Mouse (Mus musculus) G1E (cell line): Measurements from ENCODE around the gene Cfd. TPM values are rescaled to one million over a fixed set of nuclear protein-coding genes. Genes with fewer than 3 reads are reported as not detected.
"Not testable (repeated sequence)": the region's sequence is repeated elsewhere in the genome, so short reads cannot be mapped to it uniquely, and the experiment has no call there.

Source experiments
- ATAC-seq: 2 replicates; pipeline ENCODE4 v1.8.0; 2016; ENCODE audit warnings: mild to moderate bottlenecking; ENCODE audit not compliant: insufficient number of reproducible peaks, poor library complexity, low FRiP score, severe bottlenecking; ENCODE audit errors: extremely low read depth
- DNase-seq: peaks from one replicate; pipeline ENCODE4 v3.0.0; 2012; ENCODE audit warnings: low spot score
- H3K27me3 ChIP-seq: 2 replicates; pipeline ENCODE4 v1.6.1; 2012; ENCODE audit warnings: mild to moderate bottlenecking, low read length, inconsistent platforms; ENCODE audit not compliant: insufficient read depth
- H3K36me3 ChIP-seq: replicated peaks from 2 replicates; pipeline ENCODE3; 2012; ENCODE audit warnings: mild to moderate bottlenecking, inconsistent platforms
- H3K4me1 ChIP-seq: 2 replicates; pipeline ENCODE4 v1.6.1; 2012; ENCODE audit warnings: low read depth, low read length, inconsistent platforms, mixed read lengths; ENCODE audit not compliant: insufficient read depth
- H3K4me3 ChIP-seq: 2 replicates; pipeline ENCODE4 v1.5.1; 2012; ENCODE audit warnings: low read depth, mild to moderate bottlenecking, inconsistent platforms, low read length, moderate library complexity, mixed read lengths
- H3K9me3 ChIP-seq: replicated peaks from 2 replicates; pipeline ENCODE4 v1.6.1; 2012; ENCODE audit warnings: inconsistent platforms
- CTCF ChIP-seq: IDR thresholded peaks from 2 replicates; pipeline ENCODE4 v1.5.1; 2012; ENCODE audit warnings: low read depth, low read length, inconsistent platforms, mixed read lengths
- GATA1 ChIP-seq: IDR thresholded peaks from 2 replicates; pipeline ENCODE4 v1.6.1; 2012; ENCODE audit warnings: borderline replicate concordance, low read length, inconsistent platforms, mixed read lengths
- GATA2 ChIP-seq: IDR thresholded peaks from 2 replicates; pipeline ENCODE4 v1.6.1; 2012; ENCODE audit warnings: low read depth, low read length, inconsistent platforms, borderline replicate concordance
- POLR2AphosphoS5 ChIP-seq: IDR thresholded peaks from 2 replicates; pipeline ENCODE4 v1.6.1; 2012; ENCODE audit warnings: low read depth, low read length, inconsistent platforms; ENCODE audit not compliant: insufficient replicate concordance
- TAL1 ChIP-seq: conservative IDR thresholded peaks from 2 replicates; pipeline ENCODE4 v1.6.1; 2012; ENCODE audit warnings: low read depth, low read length, inconsistent platforms, mixed read lengths
- polyA plus RNA-seq: library from polyadenylated mRNA; stranded (reverse); fragments of >175 nt; gene quantifications from 2 replicates; pipeline ENCODE4 v1.2.3, GENCODE M21; 2012
- total RNA-seq, 2 experiments: library from RNA; stranded (forward) in 1 of 2; stranded (reverse) in 1 of 2; fragments of 200-1000 nt in 1 of 2; fragments of >200 nt in 1 of 2; fragmentation: Nextera tagmentation in 1 of 2; gene quantifications; 2 replicates each; pipeline ENCODE4 v1.2.3; 2014 to 2017

Cfd gene
- total and polyA plus RNA-seq, 3 experiments: not detected

DNA sequence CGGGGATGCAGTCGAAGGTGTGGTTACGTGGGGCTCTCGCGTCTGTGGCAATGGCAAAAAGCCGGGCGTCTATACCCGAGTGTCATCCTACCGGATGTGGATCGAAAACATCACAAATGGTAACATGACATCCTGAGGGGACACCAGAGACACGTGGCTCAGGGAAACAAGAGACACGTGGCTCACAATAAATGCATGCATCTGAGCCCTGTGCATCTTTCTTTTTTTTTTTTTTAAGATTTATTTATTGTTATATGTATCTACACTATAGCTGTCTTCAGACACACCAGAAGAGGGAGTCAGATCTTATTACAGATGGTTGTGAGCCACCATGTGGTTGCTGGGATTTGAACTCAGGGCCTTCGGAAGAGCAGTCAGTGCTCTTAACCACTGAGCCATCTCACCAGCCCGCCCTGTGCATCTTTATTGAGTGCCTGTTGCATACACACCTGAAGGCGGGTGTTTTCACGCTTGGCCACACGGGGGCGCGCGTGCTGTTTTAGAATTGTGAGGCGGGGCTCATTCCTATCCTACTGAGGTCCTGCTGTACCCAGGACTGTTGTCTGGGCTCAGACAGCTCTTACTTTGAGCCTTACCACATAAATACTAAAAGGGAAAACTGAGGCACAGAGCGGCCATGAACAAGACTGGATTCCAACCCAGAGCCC, 1.9 kb downstream of the Cfd start:
- DNase-seq: peak; percentile 58
- Histone ChIP-seq H3K4me1 (peaks cover 21% of the 10 kb centered on the region), H3K36me3 (peaks cover 41% of the 10 kb centered on the region), H3K27me3 (peaks cover 35% of the 10 kb centered on the region)
- not testable (repeated sequence) for H3K4me3 ChIP-seq, ATAC-seq, H3K9me3 ChIP-seq
- TF ChIP-seq CTCF: peak; percentile 56

GRCm38 (mm10) chr10:79896306-79896705, 5.7 kb downstream of the Cfd start:
- Histone ChIP-seq H3K36me3 (peaks cover 76% of the 10 kb centered on the region), H3K4me1 (peaks cover 32% of the 10 kb centered on the region), H3K27me3 (peaks cover 10% of the 10 kb centered on the region; the same call in 1 of the 2 replicates), H3K9me3 (no peaks in the 10 kb centered on the region), H3K4me3 (no peak overlapping the region; the same call in 1 of the 2 replicates)
- ATAC-seq: no peak
- TF ChIP-seq TAL1: no peak
- DNase-seq: no peak

GRCm38 (mm10) chr10:79896814-79897213, 6.2 kb downstream of the Cfd start:
- peaks cover 81% of the 10 kb centered on the region for H3K36me3 ChIP-seq
- H3K27me3 ChIP-seq: peaks cover 5% of the 10 kb centered on the region; the same call in 1 of the 2 replicates
- H3K9me3 ChIP-seq: no peaks in the 10 kb centered on the region
- H3K4me1 ChIP-seq: peaks cover 32% of the 10 kb centered on the region
- H3K4me3 ChIP-seq: no peak overlapping the region
- no peak for ATAC-seq
- no peak for DNase-seq
- no peak for TF ChIP-seq TAL1

- TF ChIP-seq GATA2 (no peak), CTCF (no peak), GATA1 (no peak), POLR2AphosphoS5 (no peak)
- Histone ChIP-seq H3K4me3 (no peak overlapping the region), H3K27me3 (no peaks in the 10 kb centered on the region; the same call in 1 of the 2 replicates), H3K36me3 (peaks cover 88% of the 10 kb centered on the region), H3K9me3 (no peaks in the 10 kb centered on the region), H3K4me1 (peaks cover 29% of the 10 kb centered on the region)
- DNase-seq: no peak
- no peak for ATAC-seq
These were observed 6.9 kb downstream of the Cfd start for GRCm38 (mm10) chr10:79897316-79898245.

DNA sequence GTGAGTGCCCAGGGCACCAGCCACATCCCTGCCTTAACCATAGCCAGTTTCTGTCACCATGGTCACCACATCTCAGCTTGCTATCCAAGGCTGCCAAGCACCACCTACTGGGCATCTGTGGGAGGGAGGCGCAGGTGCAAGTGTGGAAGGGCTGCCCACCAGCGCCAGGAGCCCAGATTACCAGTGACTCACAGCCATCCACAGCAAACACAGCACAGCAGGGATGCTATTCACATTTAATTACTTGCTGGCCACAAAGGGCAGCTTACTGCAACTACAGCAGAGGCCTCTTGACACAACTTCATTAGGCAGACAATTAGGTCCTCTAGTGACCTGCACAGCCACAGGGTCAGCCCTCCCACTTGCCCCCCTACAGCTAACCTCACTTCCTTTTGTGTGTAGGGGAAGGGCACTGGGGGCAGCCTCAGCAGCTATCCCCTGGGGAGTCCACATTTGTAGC, 10.3 kb downstream of the Cfd start:
- Histone ChIP-seq H3K27me3 (no peaks in the 10 kb centered on the region; the same call in 1 of the 2 replicates), H3K4me1 (peaks cover 29% of the 10 kb centered on the region), H3K4me3 (no peak overlapping the region), H3K9me3 (no peaks in the 10 kb centered on the region), H3K36me3 (peaks cover 92% of the 10 kb centered on the region)
- no peak for TF ChIP-seq TAL1
- no peak for TF ChIP-seq CTCF
- no peak for TF ChIP-seq GATA2
- ATAC-seq: no peak
- DNase-seq: no peak

- Histone ChIP-seq H3K4me3 (no peak overlapping the region), H3K9me3 (no peaks in the 10 kb centered on the region), H3K36me3 (peaks cover 80% of the 10 kb centered on the region), H3K27me3 (no peaks in the 10 kb centered on the region), H3K4me1 (peaks cover 39% of the 10 kb centered on the region)
- DNase-seq (no peak), ATAC-seq (no peak)
- no peak for TF ChIP-seq CTCF
- TF ChIP-seq GATA1: no peak
- TF ChIP-seq TAL1: no peak
- no peak for TF ChIP-seq POLR2AphosphoS5
- TF ChIP-seq GATA2: no peak
These were observed 16.1 kb downstream of the Cfd start for GRCm38 (mm10) chr10:79906712-79907111.
